Mouse (Mus musculus) stomach, embryonic 15.5 days (tissue): Measurements from ENCODE around the gene Elf4. TPM values are rescaled to one million over a fixed set of nuclear protein-coding genes. Genes with fewer than 3 reads are reported as not detected.

Source experiments
- polyA plus RNA-seq: library from polyadenylated mRNA; unstranded; fragments of >200 nt; fragmentation: Nextera tagmentation; extraction: Ambion mirVana; gene quantifications from 2 replicates; pipeline ENCODE4 v1.2.1, GENCODE M21; 2015

Gene Elf4
- polyA plus RNA-seq, 1 experiment from 2014 or later = 9.2 TPM

Other genes with a start within 250 kb of the Elf4 start
- gene Utp14a, start 206.3 kb downstream of the Elf4 start, polyA plus RNA-seq = 15.6 and 18.0 TPM in 2 replicates
- gene Bcorl1, start 121.8 kb downstream of the Elf4 start, polyA plus RNA-seq = 5.4 and 6.0 TPM in 2 replicates
- gene Aifm1, start 50.4 kb upstream of the Elf4 start, polyA plus RNA-seq = 73.3 and 89.2 TPM in 2 replicates
- gene Rab33a, start 56.2 kb upstream of the Elf4 start, polyA plus RNA-seq = 6.3 and 7.3 TPM in 2 replicates
- gene Zfp280c, start 131.4 kb upstream of the Elf4 start, polyA plus RNA-seq = 7.8 and 9.0 TPM in 2 replicates
- 12.3 and 13.3 TPM in 2 replicates for gene Slc25a14, start 160.3 kb upstream of the Elf4 start, polyA plus RNA-seq
- gene Gpr119, start 211.3 kb upstream of the Elf4 start, polyA plus RNA-seq = 0.21 and 0.27 TPM in 2 replicates
- gene Rbmx2, start 231.9 kb upstream of the Elf4 start, polyA plus RNA-seq = 17.5 and 19.0 TPM in 2 replicates